Mouse (Mus musculus) kidney, postnatal 0 days (tissue): Measurements from ENCODE around the gene Zfhx3. TPM values are rescaled to one million over a fixed set of nuclear protein-coding genes. Genes with fewer than 3 reads are reported as not detected.

Source experiments
- ATAC-seq: fragments of 200-750 bp; cut with Nextera tagmentation; replicated peaks from 2 replicates; pipeline ENCODE4 v1.8.0; 2017; ENCODE audit warnings: low read depth, moderate number of reproducible peaks, moderate TSS enrichment, moderate library complexity; ENCODE audit not compliant: low FRiP score
- DNase-seq: peaks from one replicate; pipeline ENCODE4 v3.0.0-alpha.2; 2016; ENCODE audit warnings: low spot score
- H3K27ac ChIP-seq: fragments of 300-500 bp; sonication (generic); 2 replicates; pipeline ENCODE4 v1.5.1; 2014; ENCODE audit warnings: mild to moderate bottlenecking
- H3K27me3 ChIP-seq: fragments of 300-500 bp; sonication (generic); 2 replicates; pipeline ENCODE4 v1.6.1; 2014; ENCODE audit warnings: low read length, mixed read lengths; ENCODE audit not compliant: insufficient read depth
- H3K36me3 ChIP-seq: fragments of 300-500 bp; sonication (generic); 2 replicates; pipeline ENCODE4 v1.6.1; 2014; ENCODE audit warnings: low read length, mixed read lengths; ENCODE audit not compliant: insufficient read depth
- H3K4me1 ChIP-seq: fragments of 300-500 bp; sonication (generic); replicated peaks from 2 replicates; pipeline ENCODE4 v1.6.1; 2014; ENCODE audit warnings: antibody characterized with exemption, low read length, mixed read lengths; ENCODE audit not compliant: insufficient read depth
- H3K4me2 ChIP-seq: fragments of 300-500 bp; sonication (generic); 2 replicates; pipeline ENCODE4 v1.6.1; 2014; ENCODE audit warnings: mild to moderate bottlenecking, low read length, moderate library complexity, mixed read lengths
- H3K4me3 ChIP-seq: fragments of 300-500 bp; sonication (generic); replicated peaks from 2 replicates; pipeline ENCODE4 v1.5.1; 2014; ENCODE audit warnings: low read depth, low read length
- H3K9ac ChIP-seq: fragments of 300-500 bp; sonication (generic); 2 replicates; pipeline ENCODE4 v1.6.1; 2014; ENCODE audit warnings: low read depth, low read length
- H3K9me3 ChIP-seq: fragments of 300-500 bp; sonication (generic); replicated peaks from 2 replicates; pipeline ENCODE4 v1.6.1; 2016; ENCODE audit warnings: low read length, inconsistent platforms, mixed read lengths
- CTCF ChIP-seq: IDR thresholded peaks from 2 replicates; pipeline ENCODE4 v1.5.1; 2016; ENCODE audit warnings: antibody characterized with exemption, low read depth, mild to moderate bottlenecking, moderate library complexity
- WGBS: fragments of 180-500 bp; shearing (Covaris S2); extraction: QIAGEN DNeasy Blood & Tissue Kit; methylation state at CpG from one replicate; pipeline ENCODE4 v1.1.7; 2014; 5-methylcytosine and 5-hydroxymethylcytosine counted together
- polyA plus RNA-seq: library from polyadenylated mRNA; unstranded; fragments of >200 nt; fragmentation: Nextera tagmentation; extraction: Ambion mirVana; gene quantifications from 2 replicates; pipeline ENCODE4 v1.2.1, GENCODE M21; 2015

Gene Zfhx3
- polyA plus RNA-seq, 1 experiment from 2014 or later, result 5.0 TPM

- no peak overlapping the region for H3K4me3 ChIP-seq
- H3K27me3 ChIP-seq, result no peaks in the 10 kb centered on the region
- H3K9me3 ChIP-seq, result no peaks in the 10 kb centered on the region
- 40% methylated on average over 7 of the region's 7 CpGs for WGBS
- DNase-seq (no peak), ATAC-seq (no peak)
- TF ChIP-seq CTCF, result no peak
- H3K4me2 ChIP-seq, result no peak overlapping the region
- H3K4me1 ChIP-seq, result no peaks in the 10 kb centered on the region
- no peak overlapping the region for H3K9ac ChIP-seq
- H3K27ac ChIP-seq, result no peak overlapping the region
- no peaks in the 10 kb centered on the region for H3K36me3 ChIP-seq
Observed at GRCm38 (mm10) chr8:108577571-108577970, 635.1 kb downstream of the Zfhx3 start.

- Histone ChIP-seq H3K4me3 (no peak overlapping the region), H3K36me3 (no peaks in the 10 kb centered on the region), H3K9me3 (no peaks in the 10 kb centered on the region), H3K4me1 (no peaks in the 10 kb centered on the region), H3K4me2 (no peak overlapping the region), H3K27ac (no peak overlapping the region), H3K27me3 (no peaks in the 10 kb centered on the region), H3K9ac (no peak overlapping the region)
- TF ChIP-seq CTCF, result no peak
- DNase-seq (no peak), ATAC-seq (no peak)
- WGBS, result 68% methylated on average over 10 of the region's 10 CpGs
Observed at GRCm38 (mm10) chr8:108578388-108578787, 635.9 kb downstream of the Zfhx3 start.

GRCm38 (mm10) chr8:108579808-108580207 lies 637.4 kb downstream of the Zfhx3 start:
- Histone ChIP-seq H3K27ac (no peak overlapping the region), H3K9me3 (no peaks in the 10 kb centered on the region), H3K27me3 (no peaks in the 10 kb centered on the region), H3K4me3 (no peak overlapping the region), H3K36me3 (no peaks in the 10 kb centered on the region), H3K4me2 (no peak overlapping the region), H3K4me1 (no peaks in the 10 kb centered on the region), H3K9ac (no peak overlapping the region)
- ATAC-seq (no peak), DNase-seq (no peak)
- TF ChIP-seq CTCF, result no peak
- WGBS, result 61% methylated on average over 9 of the region's 9 CpGs

- no peaks in the 10 kb centered on the region for H3K9me3 ChIP-seq
- WGBS, result 94% methylated on average over 5 of the region's 5 CpGs
- no peaks in the 10 kb centered on the region for H3K36me3 ChIP-seq
- no peak for TF ChIP-seq CTCF
- H3K4me2 ChIP-seq, result no peak overlapping the region
- H3K4me1 ChIP-seq, result no peaks in the 10 kb centered on the region
- H3K27ac ChIP-seq, result no peak overlapping the region
- no peak overlapping the region for H3K4me3 ChIP-seq
- no peak overlapping the region for H3K9ac ChIP-seq
- H3K27me3 ChIP-seq, result no peaks in the 10 kb centered on the region
- ATAC-seq, result no peak
- DNase-seq, result no peak
Observed at GRCm38 (mm10) chr8:108580364-108580763, 637.9 kb downstream of the Zfhx3 start.

- Histone ChIP-seq H3K4me1 (no peaks in the 10 kb centered on the region), H3K36me3 (no peaks in the 10 kb centered on the region), H3K4me3 (no peak overlapping the region), H3K9me3 (no peaks in the 10 kb centered on the region), H3K27ac (no peak overlapping the region), H3K27me3 (no peaks in the 10 kb centered on the region), H3K9ac (no peak overlapping the region), H3K4me2 (no peak overlapping the region)
- WGBS, result 75% methylated on average over 6 of the region's 6 CpGs
- DNase-seq, result no peak
- ATAC-seq, result no peak
- no peak for TF ChIP-seq CTCF
Observed at GRCm38 (mm10) chr8:108581557-108581956, 639.1 kb downstream of the Zfhx3 start.

- Histone ChIP-seq H3K9me3 (no peaks in the 10 kb centered on the region), H3K9ac (no peak overlapping the region), H3K27me3 (no peaks in the 10 kb centered on the region), H3K36me3 (no peaks in the 10 kb centered on the region), H3K4me2 (no peak overlapping the region), H3K4me1 (no peaks in the 10 kb centered on the region), H3K27ac (no peak overlapping the region), H3K4me3 (no peak overlapping the region)
- no peak for TF ChIP-seq CTCF
- no peak for ATAC-seq
- 90% methylated on average over 3 of the region's 3 CpGs for WGBS
- DNase-seq, result no peak
Observed at GRCm38 (mm10) chr8:108582251-108582650, 639.8 kb downstream of the Zfhx3 start.

- Histone ChIP-seq H3K9me3 (no peaks in the 10 kb centered on the region), H3K27me3 (no peaks in the 10 kb centered on the region), H3K4me2 (no peak overlapping the region), H3K27ac (no peak overlapping the region), H3K9ac (no peak overlapping the region), H3K36me3 (no peaks in the 10 kb centered on the region), H3K4me3 (no peak overlapping the region), H3K4me1 (no peaks in the 10 kb centered on the region)
- 90% methylated on average over 4 of the region's 4 CpGs for WGBS
- no peak for TF ChIP-seq CTCF
- DNase-seq (no peak), ATAC-seq (no peak)
Observed at GRCm38 (mm10) chr8:108583261-108583660, 640.8 kb downstream of the Zfhx3 start.
